Mouse (Mus musculus): Measurements from ENCODE around the gene Tex28. TPM values are rescaled to one million over a fixed set of nuclear protein-coding genes. Genes with fewer than 3 reads are reported as not detected.
"Not testable (repeated sequence)": the region's sequence is repeated elsewhere in the genome, so short reads cannot be mapped to it uniquely, and the experiment has no call there.

The Tex28 gene
- not detected in 2 replicates for polyA plus RNA-seq (2016; fragmentation: Nextera tagmentation; extraction: Ambion mirVana)

DNA sequence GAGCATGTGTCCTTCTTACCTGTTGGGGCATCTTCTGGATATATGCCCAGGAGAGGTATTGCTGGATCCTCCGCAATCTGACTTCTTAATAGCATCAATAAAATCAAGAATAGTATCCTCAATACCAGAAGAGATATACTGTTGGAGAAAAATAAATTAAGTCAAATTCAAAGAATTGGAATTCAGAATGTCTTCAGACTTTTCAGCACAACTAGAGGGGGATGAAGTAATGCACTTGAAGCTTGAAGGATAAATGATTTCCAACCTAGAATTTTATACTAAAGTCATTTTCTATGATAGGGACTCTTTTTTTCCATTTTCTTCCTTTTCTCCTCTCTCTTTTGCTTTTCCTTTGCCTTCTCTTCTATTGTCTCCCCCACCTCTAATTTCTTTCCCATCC is at the start of gene Tex28:
Gene Tex28 (minus strand): TSS at position 101 of the 400 bp plus-strand sequence.
- DNase-seq (ENCODE audit: low spot score), result no peak
- H3K27ac ChIP-seq, result no peak within 1 kb of the TSS
- no peaks in the 10 kb centered on the region for H3K4me1 ChIP-seq (replicated peaks)
- WGBS, result 92% methylated on average over 1 of the region's 1 CpGs
- no peaks in the 10 kb centered on the region for H3K9me3 ChIP-seq
- no peak within 1 kb of the TSS for H3K4me3 ChIP-seq
- no peaks in the 10 kb centered on the region for H3K36me3 ChIP-seq
- H3K27me3 ChIP-seq (ENCODE audit: insufficient read depth, poor library complexity, severe bottlenecking), result no peaks in the 10 kb centered on the region

DNA sequence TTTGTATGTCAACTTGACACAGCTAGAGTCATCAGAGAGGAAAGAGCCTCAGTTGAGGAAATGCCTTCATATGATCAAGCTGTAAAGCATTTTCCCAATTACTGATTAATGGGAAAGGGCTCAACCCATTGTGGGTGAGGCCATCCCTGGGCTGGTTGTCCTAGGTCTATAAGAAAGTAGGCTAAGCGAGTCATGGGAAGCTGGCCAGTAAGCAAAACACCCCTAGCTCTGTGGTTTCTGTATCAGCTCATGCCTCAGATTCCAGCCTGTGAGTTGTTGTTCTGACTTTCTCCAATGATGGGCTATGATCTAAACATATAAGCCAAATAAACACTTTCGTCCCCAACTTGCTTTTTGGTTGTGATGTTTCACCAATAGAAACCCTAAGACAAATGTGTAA is 35.9 kb upstream of the Tex28 start:
- 82% methylated on average over 2 of the region's 2 CpGs for whole genome bisulfite sequencing
- no peaks in the 10 kb centered on the region for H3K4me1 ChIP-seq (replicated peaks)
- no peak overlapping the region for H3K27ac ChIP-seq
- H3K4me3 ChIP-seq, result no peak overlapping the region
- no peaks in the 10 kb centered on the region for H3K27me3 ChIP-seq (ENCODE audit: insufficient read depth, poor library complexity, severe bottlenecking)
- DNase-seq (ENCODE audit: low spot score), result no peak
- H3K9me3 ChIP-seq, result no peaks in the 10 kb centered on the region
- H3K36me3 ChIP-seq, result no peaks in the 10 kb centered on the region

DNA sequence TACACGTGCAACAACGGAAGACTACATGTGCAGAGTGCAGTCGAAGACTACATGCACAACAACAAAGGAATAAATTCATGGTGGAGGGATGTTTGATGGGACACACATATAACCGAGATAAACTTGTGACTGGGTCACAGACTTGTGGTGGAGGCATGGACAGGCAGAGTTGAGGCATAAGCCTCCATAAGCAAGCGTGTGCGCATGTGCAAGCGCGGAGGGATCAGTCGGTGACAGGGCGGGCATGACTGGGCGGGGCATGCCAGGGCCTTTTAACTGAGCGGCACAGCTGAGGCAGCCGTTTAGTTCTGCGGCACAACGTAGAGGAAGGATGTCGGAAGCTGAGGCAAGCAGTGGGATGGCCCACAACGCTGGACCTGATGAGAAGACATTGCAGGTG is 9.3 kb upstream of the Tex28 start, which contains the start of gene Tktl1:
Gene Tktl1 (plus strand): TSS at position 301 of the 400 bp plus-strand sequence.
- Histone ChIP-seq H3K4me1 (replicated peaks) (no peaks in the 10 kb centered on the region), H3K27ac (no peak within 1 kb of the TSS), H3K4me3 (no peak within 1 kb of the TSS), H3K27me3 (ENCODE audit: insufficient read depth, poor library complexity, severe bottlenecking) (no peaks in the 10 kb centered on the region), H3K36me3 (no peaks in the 10 kb centered on the region), H3K9me3 (0 out of 2 replicates have a peak, but pooled peaks cover 3% of the 10 kb centered on the region)
- DNase-seq (ENCODE audit: low spot score), result no peak
- 89% methylated on average over 17 of the region's 17 CpGs for WGBS

DNA sequence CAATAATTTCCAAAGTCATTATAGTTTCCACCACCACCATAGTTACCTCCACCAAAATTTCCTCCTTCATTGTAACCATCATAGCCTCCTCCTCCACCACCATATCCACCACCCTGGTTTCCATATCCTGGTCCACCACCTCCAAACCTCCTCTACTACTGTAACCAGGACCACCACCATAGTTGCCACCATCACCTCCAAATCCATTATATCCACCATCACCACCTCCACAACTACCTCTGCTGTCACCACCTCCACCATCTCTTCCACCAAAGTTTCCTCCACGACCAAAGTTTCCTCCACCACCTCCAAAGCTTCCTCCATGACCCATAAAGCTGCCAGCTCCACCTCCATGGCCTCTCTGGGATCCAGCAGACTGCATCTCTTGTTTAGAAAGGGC is 32.4 kb downstream of the Tex28 start, which contains the start of gene Mecp2:
Gene Mecp2 (minus strand): TSS at position 101 of the 400 bp plus-strand sequence.
- H3K4me1 ChIP-seq (replicated peaks); H3K27me3 ChIP-seq (ENCODE audit: insufficient read depth, poor library complexity, severe bottlenecking); DNase-seq (ENCODE audit: low spot score); H3K27ac ChIP-seq; H3K9me3 ChIP-seq; H3K4me3 ChIP-seq; H3K36me3 ChIP-seq: not testable (repeated sequence)
- WGBS, result 42% methylated on average over 1 of the region's 1 CpGs

DNA sequence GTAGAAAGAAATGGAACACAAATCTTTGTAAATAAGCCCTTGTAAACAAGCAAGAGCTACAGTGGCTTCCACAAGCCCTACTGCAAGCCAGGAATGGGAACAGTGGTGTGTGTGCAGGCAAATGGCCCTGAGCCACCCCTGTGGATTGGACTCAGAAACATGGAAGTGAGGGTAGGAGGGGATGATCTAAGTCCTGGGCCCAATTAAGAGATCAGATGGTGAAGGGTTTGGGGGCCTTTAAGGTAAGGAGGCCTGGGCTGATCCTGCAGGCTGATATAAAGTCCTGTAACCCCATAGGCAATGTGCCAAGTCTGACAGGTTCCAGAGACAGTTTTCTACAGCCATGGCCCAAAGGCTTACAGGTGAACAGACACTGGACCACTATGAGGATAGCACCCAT is 40.5 kb downstream of the Tex28 start, which contains the start of gene Opn1mw:
Gene Opn1mw (plus strand): TSS at position 301 of the 400 bp plus-strand sequence.
- Histone ChIP-seq H3K27me3 (ENCODE audit: insufficient read depth, poor library complexity, severe bottlenecking) (peaks cover 3% of the 10 kb centered on the region; the same call in 1 of the 2 replicates), H3K27ac (no peak within 1 kb of the TSS), H3K4me1 (replicated peaks) (no peaks in the 10 kb centered on the region), H3K36me3 (no peaks in the 10 kb centered on the region), H3K4me3 (no peak within 1 kb of the TSS), H3K9me3 (no peaks in the 10 kb centered on the region)
- DNase-seq (ENCODE audit: low spot score), result no peak

DNA sequence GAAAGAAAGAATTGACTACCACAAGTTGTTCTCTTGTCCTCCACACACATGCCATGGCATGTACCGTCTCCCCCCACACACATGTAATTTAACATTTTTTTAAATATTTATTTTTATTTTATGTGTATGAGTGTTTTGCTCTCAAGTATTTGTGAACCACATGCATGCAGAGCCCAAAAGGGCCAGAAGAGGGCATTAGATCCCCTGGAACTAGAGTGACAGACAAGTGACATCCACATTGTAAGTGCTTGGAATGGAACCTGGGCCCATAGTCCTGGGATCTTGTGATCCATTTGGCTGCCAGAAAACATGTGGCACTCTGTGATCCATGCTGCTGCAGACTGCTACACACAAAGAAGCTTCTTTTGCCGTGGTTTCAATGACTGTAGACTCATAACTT is 42.7 kb downstream of the Tex28 start:
- no peaks in the 10 kb centered on the region for H3K9me3 ChIP-seq
- peaks cover 3% of the 10 kb centered on the region; the same call in 1 of the 2 replicates for H3K27me3 ChIP-seq (ENCODE audit: insufficient read depth, poor library complexity, severe bottlenecking)
- H3K36me3 ChIP-seq, result no peaks in the 10 kb centered on the region
- H3K4me3 ChIP-seq, result no peak overlapping the region
- no peaks in the 10 kb centered on the region for H3K4me1 ChIP-seq (replicated peaks)
- DNase-seq (ENCODE audit: low spot score), result no peak
- no peak overlapping the region for H3K27ac ChIP-seq
- 65% methylated on average over 2 of the region's 2 CpGs for WGBS

DNA sequence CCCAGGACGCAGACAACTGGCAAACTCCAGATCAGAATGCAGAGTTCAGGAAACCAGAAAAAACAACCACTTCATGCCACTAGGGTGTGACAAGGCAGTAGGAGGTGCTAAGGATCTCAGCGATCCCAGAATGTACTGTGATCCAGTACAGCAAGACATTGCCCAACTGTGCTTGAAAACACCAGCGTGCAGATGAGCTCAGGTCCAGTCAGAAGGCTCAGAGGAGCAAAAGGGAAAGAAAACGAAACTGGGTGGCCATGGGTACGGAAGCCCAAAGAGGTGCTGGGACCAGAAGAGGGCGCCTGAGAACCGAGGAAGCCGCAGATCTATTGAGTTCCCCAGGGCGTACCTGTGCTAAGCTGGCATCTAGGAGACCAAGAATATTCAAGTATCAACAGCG is 52.1 kb downstream of the Tex28 start:
- H3K4me3 ChIP-seq, result 0 out of 2 replicates have a peak overlapping the region, but pooled peaks have one; percentile 20
- 27% methylated on average over 10 of the region's 10 CpGs for WGBS
- H3K4me1 ChIP-seq (replicated peaks), result no peaks in the 10 kb centered on the region
- DNase-seq (ENCODE audit: low spot score), result peak; percentile 10
- no peak overlapping the region for H3K27ac ChIP-seq
- no peaks in the 10 kb centered on the region for H3K36me3 ChIP-seq
- peaks cover 8% of the 10 kb centered on the region; the same call in 1 of the 2 replicates for H3K27me3 ChIP-seq (ENCODE audit: insufficient read depth, poor library complexity, severe bottlenecking)
- H3K9me3 ChIP-seq, result no peaks in the 10 kb centered on the region

DNA sequence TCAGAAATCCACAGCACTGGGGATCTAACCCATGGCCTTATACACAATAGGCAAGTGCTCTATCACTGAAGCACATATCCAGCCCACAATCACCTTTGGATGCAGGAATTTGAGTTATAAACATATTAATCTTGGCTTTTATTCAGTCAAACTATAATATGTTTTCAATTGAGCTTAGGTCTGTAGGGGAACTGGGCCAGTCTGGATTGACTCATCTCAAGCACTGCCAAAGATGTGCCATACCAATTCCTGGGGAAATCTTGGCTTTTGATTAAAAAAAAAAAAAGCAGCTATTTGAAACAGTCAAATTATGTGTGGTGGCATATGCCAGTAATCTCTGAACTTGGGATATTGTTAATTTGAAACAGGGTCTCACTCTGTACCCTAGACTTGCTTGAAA is 53.6 kb downstream of the Tex28 start:
- H3K9me3 ChIP-seq, result no peaks in the 10 kb centered on the region
- H3K27ac ChIP-seq, result no peak overlapping the region
- peaks cover 8% of the 10 kb centered on the region for H3K27me3 ChIP-seq (ENCODE audit: insufficient read depth, poor library complexity, severe bottlenecking)
- DNase-seq (ENCODE audit: low spot score), result no peak
- no peaks in the 10 kb centered on the region for H3K4me1 ChIP-seq (replicated peaks)
- H3K36me3 ChIP-seq, result no peaks in the 10 kb centered on the region
- no peak overlapping the region for H3K4me3 ChIP-seq

DNA sequence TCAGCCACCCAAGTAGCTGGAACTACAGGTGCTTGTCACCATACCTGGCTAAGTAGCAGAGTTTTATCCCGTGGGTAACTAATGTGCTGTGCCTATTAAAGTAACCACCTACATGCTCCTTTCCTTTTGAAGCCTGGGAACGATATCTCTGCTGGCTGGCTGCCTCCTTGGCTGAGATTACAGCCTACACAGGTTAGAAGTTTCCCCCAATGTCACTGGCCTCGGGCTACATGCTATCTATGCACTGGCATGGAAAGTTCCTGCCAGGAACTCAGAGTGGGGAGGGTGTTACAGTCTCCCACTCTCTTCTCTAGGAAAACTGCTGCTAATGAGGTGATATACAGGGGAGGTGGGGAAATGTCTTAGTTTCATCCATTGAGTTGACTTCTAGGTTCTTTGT is 58.9 kb downstream of the Tex28 start:
- no peaks in the 10 kb centered on the region for H3K36me3 ChIP-seq
- no peaks in the 10 kb centered on the region for H3K9me3 ChIP-seq
- H3K27me3 ChIP-seq (ENCODE audit: insufficient read depth, poor library complexity, severe bottlenecking), result peaks cover 4% of the 10 kb centered on the region; the same call in 1 of the 2 replicates
- H3K4me3 ChIP-seq, result no peak overlapping the region
- WGBS, result 58% methylated on average over 3 of the region's 3 CpGs
- no peak for DNase-seq (ENCODE audit: low spot score)
- no peak overlapping the region for H3K27ac ChIP-seq
- H3K4me1 ChIP-seq (replicated peaks), result no peaks in the 10 kb centered on the region

DNA sequence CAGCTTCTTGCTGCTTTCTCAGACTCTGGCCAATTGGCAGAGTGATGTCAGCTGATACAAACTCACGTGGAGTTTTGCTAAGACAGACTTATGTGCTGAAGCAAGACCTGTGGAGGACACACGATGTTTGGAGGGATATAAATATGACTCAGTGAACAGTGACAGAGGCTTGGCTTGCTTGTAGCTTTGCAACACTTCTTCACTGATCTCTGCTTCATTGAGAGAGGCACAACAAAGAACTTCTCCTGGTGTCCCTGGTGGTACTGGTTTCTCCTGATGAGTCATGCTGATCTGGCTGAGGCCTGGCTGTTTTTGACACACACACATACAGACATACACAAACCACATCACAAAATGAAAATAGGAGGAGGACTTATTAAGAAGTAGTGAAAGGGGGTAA is 61.7 kb downstream of the Tex28 start:
- 61% methylated on average over 2 of the region's 2 CpGs for WGBS
- Histone ChIP-seq H3K4me1 (replicated peaks) (no peaks in the 10 kb centered on the region), H3K9me3 (no peaks in the 10 kb centered on the region), H3K27ac (no peak overlapping the region), H3K36me3 (no peaks in the 10 kb centered on the region), H3K4me3 (no peak overlapping the region), H3K27me3 (ENCODE audit: insufficient read depth, poor library complexity, severe bottlenecking) (peaks cover 4% of the 10 kb centered on the region; the same call in 1 of the 2 replicates)
- DNase-seq (ENCODE audit: low spot score), result no peak

DNA sequence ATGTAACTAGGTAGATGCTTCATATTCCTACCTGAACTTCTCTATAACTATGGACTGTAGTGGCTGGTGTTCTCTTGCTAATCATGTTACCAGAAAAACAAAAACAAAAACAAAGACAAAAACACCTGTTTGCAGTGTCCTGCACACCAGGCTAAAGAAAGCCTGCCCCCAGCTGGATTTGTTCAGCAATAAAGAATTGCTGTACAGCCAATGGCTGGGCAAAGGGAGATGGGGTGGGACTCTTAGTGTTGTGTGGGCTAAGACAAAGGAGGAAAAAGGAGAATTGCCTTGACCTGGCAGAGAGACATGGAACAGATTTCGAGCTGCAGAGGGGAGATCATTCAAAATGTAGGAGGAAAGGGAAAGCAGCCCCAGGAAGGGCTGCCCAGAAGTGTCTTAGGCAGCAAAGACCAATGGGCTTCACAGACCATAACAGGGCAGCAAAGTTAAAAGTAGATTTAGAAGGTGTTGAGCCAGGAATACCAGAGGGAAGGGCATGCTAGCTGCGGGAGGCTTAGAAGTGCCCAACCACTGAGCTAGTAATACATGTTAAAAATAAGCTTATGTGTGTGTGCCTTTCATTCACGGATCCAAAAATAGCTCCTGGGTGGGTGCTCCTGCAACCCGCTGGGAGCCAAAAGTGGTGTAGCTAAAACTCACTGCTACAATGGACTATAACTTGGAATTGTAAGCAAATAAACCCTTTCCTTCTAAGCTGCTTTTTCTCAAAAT is 64.0 kb downstream of the Tex28 start:
- H3K9me3 ChIP-seq, result no peaks in the 10 kb centered on the region
- no peaks in the 10 kb centered on the region for H3K4me1 ChIP-seq (replicated peaks)
- H3K4me3 ChIP-seq, result no peak overlapping the region
- DNase-seq (ENCODE audit: low spot score), result no peak
- no peak overlapping the region for H3K27ac ChIP-seq
- H3K36me3 ChIP-seq, result no peaks in the 10 kb centered on the region
- 71% methylated on average over 4 of the region's 4 CpGs for WGBS
- peaks cover 1% of the 10 kb centered on the region; the same call in 1 of the 2 replicates for H3K27me3 ChIP-seq (ENCODE audit: insufficient read depth, poor library complexity, severe bottlenecking)

Measured in hindbrain, embryonic 10.5 days (tissue).